Mouse (Mus musculus): ENCODE measurements around the gene Gm37419.
A peak's percentile ranks its signal among the peaks of the same experiment; 100 is the strongest.

The Gm37419 gene

GRCm38 (mm10) chr16:23988466-23989208 lies at the start of gene Gm37419, which contains the start of gene Bcl6:
Gene Gm37419, plus strand, starts transcription at chr16:23988482.
Gene Bcl6, minus strand, starts transcription at chr16:23988852.
- TF ChIP-seq POU5F1 (IDR thresholded peaks at IDR 0.05; ENCODE audit: borderline replicate concordance, low read length) (no peak), NANOG (IDR thresholded peaks at IDR 0.05; ENCODE audit: borderline replicate concordance, low read length) (no peak), CTCF (conservative IDR thresholded peaks at IDR 0.05; ENCODE audit: low read length) (no peak)
- H3K4me3 ChIP-seq (replicated peaks; ENCODE audit: low read length) = peak within 1 kb of the TSS; percentile 83
- peaks cover 49% of the 10 kb centered on the region for H3K27me3 ChIP-seq (ENCODE audit: insufficient read depth, low read length)
- no peaks in the 10 kb centered on the region for H3K9me3 ChIP-seq (ENCODE audit: low read length)
- H3K4me1 ChIP-seq (replicated peaks; ENCODE audit: low read depth, low read length) = peaks cover 47% of the 10 kb centered on the region
- H3K36me3 ChIP-seq (ENCODE audit: insufficient read depth, low read length) = no peaks in the 10 kb centered on the region

- H3K27me3 ChIP-seq (ENCODE audit: insufficient read depth, low read length) = no peaks in the 10 kb centered on the region
- H3K4me1 ChIP-seq (replicated peaks; ENCODE audit: low read depth, low read length) = no peaks in the 10 kb centered on the region
- no peak for TF ChIP-seq NANOG (IDR thresholded peaks at IDR 0.05; ENCODE audit: borderline replicate concordance, low read length)
- no peak for TF ChIP-seq CTCF (conservative IDR thresholded peaks at IDR 0.05; ENCODE audit: low read length)
- no peak for TF ChIP-seq POU5F1 (IDR thresholded peaks at IDR 0.05; ENCODE audit: borderline replicate concordance, low read length)
- H3K4me3 ChIP-seq (replicated peaks; ENCODE audit: low read length) = no peak overlapping the region
- H3K36me3 ChIP-seq (ENCODE audit: insufficient read depth, low read length) = no peaks in the 10 kb centered on the region
- peaks cover 9% of the 10 kb centered on the region for H3K9me3 ChIP-seq (ENCODE audit: low read length)
Measured at GRCm38 (mm10) chr16:23944801-23945200, 43.5 kb upstream of the Gm37419 start.

GRCm38 (mm10) chr16:23947654-23948053 lies 40.6 kb upstream of the Gm37419 start:
- no peak overlapping the region for H3K4me3 ChIP-seq (replicated peaks; ENCODE audit: low read length)
- H3K27me3 ChIP-seq (ENCODE audit: insufficient read depth, low read length) = no peaks in the 10 kb centered on the region
- H3K36me3 ChIP-seq (ENCODE audit: insufficient read depth, low read length) = no peaks in the 10 kb centered on the region
- no peaks in the 10 kb centered on the region for H3K4me1 ChIP-seq (replicated peaks; ENCODE audit: low read depth, low read length)
- no peak for TF ChIP-seq NANOG (IDR thresholded peaks at IDR 0.05; ENCODE audit: borderline replicate concordance, low read length)
- no peak for TF ChIP-seq POU5F1 (IDR thresholded peaks at IDR 0.05; ENCODE audit: borderline replicate concordance, low read length)
- no peak for TF ChIP-seq CTCF (conservative IDR thresholded peaks at IDR 0.05; ENCODE audit: low read length)
- H3K9me3 ChIP-seq (ENCODE audit: low read length) = peaks cover 9% of the 10 kb centered on the region

GRCm38 (mm10) chr16:23952101-23952727 lies 36.1 kb upstream of the Gm37419 start:
- no peaks in the 10 kb centered on the region for H3K9me3 ChIP-seq (ENCODE audit: low read length)
- no peak for TF ChIP-seq NANOG (IDR thresholded peaks at IDR 0.05; ENCODE audit: borderline replicate concordance, low read length)
- no peak for TF ChIP-seq CTCF (conservative IDR thresholded peaks at IDR 0.05; ENCODE audit: low read length)
- H3K27me3 ChIP-seq (ENCODE audit: insufficient read depth, low read length) = no peaks in the 10 kb centered on the region
- H3K4me3 ChIP-seq (replicated peaks; ENCODE audit: low read length) = no peak overlapping the region
- H3K4me1 ChIP-seq (replicated peaks; ENCODE audit: low read depth, low read length) = peaks cover 7% of the 10 kb centered on the region
- no peaks in the 10 kb centered on the region for H3K36me3 ChIP-seq (ENCODE audit: insufficient read depth, low read length)

- H3K4me3 ChIP-seq (replicated peaks; ENCODE audit: low read length) = no peak overlapping the region
- no peaks in the 10 kb centered on the region for H3K27me3 ChIP-seq (ENCODE audit: insufficient read depth, low read length)
- H3K4me1 ChIP-seq (replicated peaks; ENCODE audit: low read depth, low read length) = peaks cover 7% of the 10 kb centered on the region
- no peaks in the 10 kb centered on the region for H3K36me3 ChIP-seq (ENCODE audit: insufficient read depth, low read length)
- H3K9me3 ChIP-seq (ENCODE audit: low read length) = no peaks in the 10 kb centered on the region
- TF ChIP-seq POU5F1 (IDR thresholded peaks at IDR 0.05; ENCODE audit: borderline replicate concordance, low read length) (no peak), NANOG (IDR thresholded peaks at IDR 0.05; ENCODE audit: borderline replicate concordance, low read length) (no peak), CTCF (conservative IDR thresholded peaks at IDR 0.05; ENCODE audit: low read length) (peak; percentile 45)
Measured at GRCm38 (mm10) chr16:23953189-23953958, 34.9 kb upstream of the Gm37419 start.

- Histone ChIP-seq H3K4me1 (replicated peaks; ENCODE audit: low read depth, low read length) (peaks cover 7% of the 10 kb centered on the region), H3K9me3 (ENCODE audit: low read length) (no peaks in the 10 kb centered on the region)
- TF ChIP-seq NANOG (IDR thresholded peaks at IDR 0.05; ENCODE audit: borderline replicate concordance, low read length) = no peak
- no peak for TF ChIP-seq CTCF (conservative IDR thresholded peaks at IDR 0.05; ENCODE audit: low read length)
- TF ChIP-seq POU5F1 (IDR thresholded peaks at IDR 0.05; ENCODE audit: borderline replicate concordance, low read length) = no peak
Measured at GRCm38 (mm10) chr16:23953959-23954260, 34.4 kb upstream of the Gm37419 start.

GRCm38 (mm10) chr16:23958938-23959337 lies 29.3 kb upstream of the Gm37419 start:
- H3K4me1 ChIP-seq (replicated peaks; ENCODE audit: low read depth, low read length) = no peaks in the 10 kb centered on the region; the same call in 1 of the 2 replicates
- no peaks in the 10 kb centered on the region for H3K36me3 ChIP-seq (ENCODE audit: insufficient read depth, low read length)
- H3K4me3 ChIP-seq (replicated peaks; ENCODE audit: low read length) = no peak overlapping the region
- TF ChIP-seq POU5F1 (IDR thresholded peaks at IDR 0.05; ENCODE audit: borderline replicate concordance, low read length) (no peak), CTCF (conservative IDR thresholded peaks at IDR 0.05; ENCODE audit: low read length) (no peak), NANOG (IDR thresholded peaks at IDR 0.05; ENCODE audit: borderline replicate concordance, low read length) (no peak)
- H3K9me3 ChIP-seq (ENCODE audit: low read length) = no peaks in the 10 kb centered on the region
- H3K27me3 ChIP-seq (ENCODE audit: insufficient read depth, low read length) = 0 out of 2 replicates have a peak, but pooled peaks cover 3% of the 10 kb centered on the region

More at GRCm38 (mm10) chr16:23953959-23954260, 34.4 kb upstream of the Gm37419 start:
- Histone ChIP-seq H3K4me3 (replicated peaks; ENCODE audit: low read length) (no peak overlapping the region), H3K27me3 (ENCODE audit: insufficient read depth, low read length) (no peaks in the 10 kb centered on the region), H3K36me3 (ENCODE audit: insufficient read depth, low read length) (no peaks in the 10 kb centered on the region)

- TF ChIP-seq CTCF (conservative IDR thresholded peaks at IDR 0.05; ENCODE audit: low read length) (peak; percentile 35), NANOG (IDR thresholded peaks at IDR 0.05; ENCODE audit: borderline replicate concordance, low read length) (no peak)
- Histone ChIP-seq H3K4me3 (replicated peaks; ENCODE audit: low read length) (no peak overlapping the region), H3K4me1 (replicated peaks; ENCODE audit: low read depth, low read length) (no peaks in the 10 kb centered on the region), H3K9me3 (ENCODE audit: low read length) (no peaks in the 10 kb centered on the region), H3K27me3 (ENCODE audit: insufficient read depth, low read length) (0 out of 2 replicates have a peak, but pooled peaks cover 3% of the 10 kb centered on the region), H3K36me3 (ENCODE audit: insufficient read depth, low read length) (no peaks in the 10 kb centered on the region)
Measured at GRCm38 (mm10) chr16:23962401-23962800, 25.9 kb upstream of the Gm37419 start.
